Mouse (Mus musculus): Measurements from ENCODE around the gene Syt3.

Gene Syt3

DNA sequence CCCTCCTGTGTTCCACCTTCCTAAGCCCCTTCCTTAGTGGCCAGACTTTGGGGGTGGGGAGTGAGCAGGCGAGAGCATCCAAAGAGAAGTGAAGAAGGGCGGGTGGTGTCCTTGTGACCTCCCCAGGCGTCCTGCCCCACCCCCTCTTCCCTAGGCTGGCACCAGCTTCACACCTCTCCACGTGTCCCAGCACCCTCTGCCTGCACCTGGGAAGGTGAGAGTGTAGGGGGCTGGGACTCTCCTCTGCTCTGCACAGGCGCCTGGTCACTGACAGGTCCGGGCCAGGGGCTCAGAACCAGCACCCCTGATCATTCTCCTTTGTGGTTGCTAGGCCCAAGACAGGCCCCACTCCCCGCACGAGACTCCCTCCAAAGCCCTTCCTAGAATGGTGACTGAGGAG is 43.8 kb downstream of the Syt3 start:
- no peak for DNase-seq

DNA sequence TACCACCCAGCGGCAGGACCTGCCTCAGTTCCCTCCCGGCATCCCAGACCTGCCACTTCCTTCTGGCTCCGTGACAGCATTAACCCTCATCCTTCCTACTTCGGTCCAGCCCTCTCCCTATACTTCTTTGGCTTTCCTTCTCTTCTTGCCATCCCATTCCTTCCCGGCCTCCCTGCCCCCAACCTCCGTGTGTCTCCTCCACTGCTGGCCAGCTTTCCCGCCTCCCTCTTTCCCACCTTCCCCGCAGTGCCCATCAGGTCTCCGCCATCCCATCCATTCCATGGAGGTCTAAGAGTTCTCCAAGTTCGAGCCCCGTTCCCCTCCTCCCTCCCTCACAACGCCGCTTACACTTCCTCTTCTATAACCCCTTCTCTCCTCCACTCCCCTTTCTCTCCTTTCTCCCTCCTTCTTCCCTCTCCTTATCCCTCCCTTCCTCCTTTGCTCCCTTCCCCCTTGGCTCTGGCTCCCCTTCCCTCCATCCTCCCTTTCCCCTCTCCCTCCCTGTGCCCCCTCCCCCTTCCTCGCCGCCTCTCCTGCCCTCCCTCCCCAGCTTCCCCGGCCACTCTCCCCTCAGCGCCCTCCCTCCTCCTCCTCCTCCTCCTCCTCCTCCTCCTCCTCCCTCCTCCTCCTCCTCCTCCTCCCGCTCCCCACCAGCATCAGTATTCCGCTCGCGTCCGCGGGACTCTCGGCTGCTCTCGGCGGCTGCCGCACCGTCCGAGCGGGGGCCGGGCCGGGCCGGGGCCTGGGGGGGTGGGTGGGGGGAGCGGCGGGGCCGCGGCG is 44.5 kb downstream of the Syt3 start:
- DNase-seq = no peak

DNA sequence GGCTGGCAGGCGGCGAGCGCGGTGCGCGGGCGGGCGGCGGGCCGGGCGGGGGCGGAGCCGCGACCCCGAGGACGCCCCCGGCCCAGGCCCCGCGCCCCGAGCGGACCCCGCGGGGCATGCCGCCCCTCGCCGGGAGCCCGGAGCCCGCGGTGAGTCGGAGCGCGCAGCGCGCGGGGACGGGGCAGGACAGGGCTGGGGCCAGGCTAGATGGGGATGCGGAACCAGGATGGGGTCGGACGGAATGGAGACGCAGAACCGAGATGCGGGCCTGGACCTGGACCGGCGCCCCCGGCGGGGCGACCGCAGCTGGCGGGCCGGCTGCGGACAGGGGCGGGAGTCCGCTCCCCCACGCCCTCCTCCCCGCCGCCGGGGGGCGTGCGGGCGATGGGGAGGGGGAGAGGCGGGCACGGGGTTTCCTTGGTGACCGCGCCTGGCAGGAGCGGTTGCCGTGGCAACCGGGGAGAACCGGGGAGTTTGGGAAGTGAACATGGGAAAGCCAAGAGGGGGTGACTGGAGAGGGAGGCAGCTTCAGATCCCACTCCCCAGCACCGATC is 45.1 kb downstream of the Syt3 start, which contains the start of gene Lrrc4b:
Gene Lrrc4b (plus strand): TSS at position 51 of the 554 bp plus-strand sequence.
- DNase-seq = no peak

- no peak for DNase-seq
Observed at GRCm38 (mm10) chr7:44429534-44430488, 45.9 kb downstream of the Syt3 start.

DNA sequence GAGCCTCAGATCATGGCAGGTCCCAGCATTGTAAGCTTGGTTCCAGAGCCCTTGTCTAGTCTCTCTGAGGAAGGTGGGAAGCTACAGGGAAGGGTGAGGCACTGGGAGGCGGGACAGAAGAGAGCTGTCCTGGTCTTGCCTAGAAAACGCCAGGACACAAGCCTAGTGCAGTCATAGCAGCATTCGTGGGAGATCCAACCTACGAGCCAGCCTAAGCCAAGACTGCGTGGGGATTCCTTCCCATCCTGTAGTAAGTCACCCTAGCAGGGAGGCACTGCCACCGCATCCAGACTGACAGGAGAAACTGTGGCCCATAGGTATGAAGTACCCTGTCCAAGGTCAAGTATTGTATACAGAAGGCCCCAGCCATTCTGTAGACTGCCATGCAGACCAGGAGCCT is 48.6 kb downstream of the Syt3 start:
- DNase-seq = no peak

DNA sequence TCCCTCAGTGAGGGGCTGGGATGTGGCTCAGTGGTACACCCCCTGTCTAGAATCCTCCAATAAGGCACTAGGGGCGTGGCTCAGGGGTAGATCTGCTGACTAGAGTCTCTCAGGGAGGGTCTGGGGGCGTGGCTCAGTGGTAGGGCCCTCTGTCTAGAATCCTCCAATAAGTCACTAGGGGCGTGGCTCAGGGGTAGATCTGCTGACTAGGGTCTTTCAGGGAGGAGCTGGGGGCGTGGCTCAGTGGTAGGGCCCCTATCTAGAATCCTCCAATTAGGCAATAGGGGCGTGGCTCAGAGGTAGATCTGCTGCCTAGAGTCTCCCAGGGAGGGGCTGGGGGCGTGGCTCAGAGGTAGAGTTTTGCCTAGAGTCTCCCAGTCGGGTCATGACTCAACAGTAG is 49.5 kb downstream of the Syt3 start:
- DNase-seq = no peak

- DNase-seq = no peak
Observed at GRCm38 (mm10) chr7:44434089-44434488, 50.2 kb downstream of the Syt3 start.

DNA sequence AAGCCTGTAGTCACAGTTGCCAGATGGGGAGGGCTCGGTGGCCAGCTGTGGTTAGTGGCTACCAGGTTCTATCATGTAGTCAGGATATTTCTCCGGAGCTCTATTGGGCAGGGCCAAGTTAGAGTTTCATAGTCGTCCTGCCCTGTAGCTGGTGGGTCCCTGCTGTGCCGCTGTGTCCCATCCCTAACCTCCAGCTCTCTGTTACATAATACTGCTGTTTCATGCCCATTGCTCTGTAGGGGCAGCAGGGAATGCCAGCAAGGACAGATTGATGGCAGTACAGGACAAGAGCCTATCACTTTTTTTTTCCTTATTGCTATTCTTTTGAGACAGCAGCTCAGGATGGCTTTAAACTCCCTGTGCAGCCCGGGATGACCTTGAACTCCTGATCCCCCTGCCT is 51.9 kb downstream of the Syt3 start:
- DNase-seq = no peak

- no peak for DNase-seq
Observed at GRCm38 (mm10) chr7:44436267-44436666, 52.4 kb downstream of the Syt3 start.

DNA sequence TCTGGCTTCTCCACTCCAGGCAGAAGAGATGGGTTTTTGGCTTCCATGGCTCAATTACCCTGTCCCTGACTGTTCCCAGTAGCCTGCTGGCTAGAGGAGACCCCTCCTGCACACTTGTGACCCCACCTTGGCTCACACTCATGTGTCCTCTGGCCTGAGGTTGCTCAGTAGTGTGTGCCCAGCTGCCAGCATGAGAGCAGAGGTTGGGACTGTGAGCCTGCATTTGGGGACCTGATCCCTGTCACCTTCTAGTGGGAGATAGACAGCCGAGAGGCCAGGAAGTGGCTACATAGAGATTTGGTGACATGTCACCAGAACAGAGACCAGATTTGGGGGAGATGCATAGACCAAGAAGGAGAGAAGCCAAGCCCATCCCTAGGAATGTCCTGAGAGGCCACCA is 53.3 kb downstream of the Syt3 start:
- no peak for DNase-seq

DNA sequence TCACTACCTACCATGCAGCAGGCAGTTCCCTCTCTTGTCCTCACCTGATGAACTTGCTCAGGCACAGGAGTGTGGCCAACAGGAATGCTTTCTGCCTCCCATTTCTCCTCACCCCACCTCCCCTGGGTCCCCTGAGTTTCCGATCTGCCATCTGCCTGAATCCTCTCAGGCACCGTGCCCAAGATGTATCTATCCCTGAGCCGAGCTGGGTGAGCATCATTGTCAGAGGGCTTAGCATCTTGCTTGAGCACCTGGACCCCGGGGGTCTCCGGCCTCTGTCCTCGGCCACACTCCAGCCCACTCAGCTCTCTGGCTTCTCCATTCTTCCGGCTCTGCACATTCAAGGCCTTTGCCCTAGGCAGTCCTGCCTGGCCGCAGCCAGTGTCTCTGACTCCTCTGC is 54.0 kb downstream of the Syt3 start:
- no peak for DNase-seq

- DNase-seq = no peak
Observed at GRCm38 (mm10) chr7:44439696-44440095, 55.8 kb downstream of the Syt3 start.

DNA sequence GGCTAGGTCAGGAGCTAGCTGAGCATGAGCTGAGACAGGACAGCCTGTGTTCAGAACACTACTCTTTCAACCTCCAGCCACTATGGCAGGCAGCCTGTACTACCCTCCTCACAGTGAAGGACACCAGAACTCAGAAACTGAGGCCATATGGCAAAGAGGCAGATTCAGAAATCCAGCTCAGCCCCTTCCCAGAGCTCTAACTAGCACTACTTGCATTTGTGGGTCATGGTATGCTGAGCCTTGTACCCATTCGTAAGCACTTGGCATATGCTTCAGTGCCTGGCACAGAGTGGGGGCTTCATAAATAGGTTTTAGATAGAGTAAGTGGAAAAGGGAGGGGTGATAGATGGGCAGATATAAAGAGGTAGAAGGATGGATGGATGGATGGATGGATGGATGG is 56.6 kb downstream of the Syt3 start:
- DNase-seq = no peak

DNA sequence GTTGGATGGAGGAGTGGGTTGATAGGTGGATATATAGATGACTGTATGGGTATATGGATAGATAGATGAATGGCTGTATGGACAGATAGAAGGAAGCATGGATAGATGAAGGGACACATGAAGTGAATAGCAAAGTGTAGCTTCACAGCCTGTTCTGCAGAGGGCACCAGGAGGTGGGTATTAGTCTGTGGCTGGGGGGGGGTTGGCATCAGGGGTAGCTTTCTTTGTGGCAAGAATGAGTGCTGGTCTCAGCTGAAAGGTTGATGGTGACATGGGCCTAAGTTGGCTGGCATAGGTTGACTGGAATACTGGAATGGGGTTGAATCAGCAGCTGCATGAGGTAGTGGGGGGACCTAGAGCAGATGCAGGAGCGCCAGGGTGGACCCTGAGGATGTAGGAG is 57.3 kb downstream of the Syt3 start:
- DNase-seq = no peak

DNA sequence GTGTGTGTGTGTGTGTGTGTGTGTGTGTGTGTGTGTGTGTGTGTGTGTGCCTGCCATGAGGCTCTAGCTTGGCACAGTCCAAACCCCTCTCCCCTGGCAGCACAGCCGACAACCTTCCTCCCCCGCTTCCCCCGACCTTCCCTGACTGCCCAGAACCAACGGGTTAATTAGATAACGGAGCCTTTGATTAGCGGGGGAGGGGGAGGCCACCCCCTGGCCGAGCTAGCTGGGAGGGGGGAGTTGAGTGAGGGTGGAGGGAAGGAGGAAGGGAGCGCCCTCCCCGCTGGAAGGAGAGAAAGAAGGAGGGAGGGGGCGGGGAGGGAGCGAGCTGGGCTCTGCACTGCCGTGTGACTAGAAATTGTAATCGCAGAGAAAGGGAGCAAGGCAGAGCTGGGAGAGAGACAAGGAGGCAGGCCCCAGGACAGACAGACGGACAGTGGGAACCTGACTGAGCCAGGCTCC is 57.8 kb downstream of the Syt3 start:
- no peak for DNase-seq

- no peak for DNase-seq
Observed at GRCm38 (mm10) chr7:44442407-44442821, 58.5 kb downstream of the Syt3 start.

GRCm38 (mm10) chr7:44443268-44444173 is 59.6 kb downstream of the Syt3 start:
- DNase-seq = no peak

DNA sequence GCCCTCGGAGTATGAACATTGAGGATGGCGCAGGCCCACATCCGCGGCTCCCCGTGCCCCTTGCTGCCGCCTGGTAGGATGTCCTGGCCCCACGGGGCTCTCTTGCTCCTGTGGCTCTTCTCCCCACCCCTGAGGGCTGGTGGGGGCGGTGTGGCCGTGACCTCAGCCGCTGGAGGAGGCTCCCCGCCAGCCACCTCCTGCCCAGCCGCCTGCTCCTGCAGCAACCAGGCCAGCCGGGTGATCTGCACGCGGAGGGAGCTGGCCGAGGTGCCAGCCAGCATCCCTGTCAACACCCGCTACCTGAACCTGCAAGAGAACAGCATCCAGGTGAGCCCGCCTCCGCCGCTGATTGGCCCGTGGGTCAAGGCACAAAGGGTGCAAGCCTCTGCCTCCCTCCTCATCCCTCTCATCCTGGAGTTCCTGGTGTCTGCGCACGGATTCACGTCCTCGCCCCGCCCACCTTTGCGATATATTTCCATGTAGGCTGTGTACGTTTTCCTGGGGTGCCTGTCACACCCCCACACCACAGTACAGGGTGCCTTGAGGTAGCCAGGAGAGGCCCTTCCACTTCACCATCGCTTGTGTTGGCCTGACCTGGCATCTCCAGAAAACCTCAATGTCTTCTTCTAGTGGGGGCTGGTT is 61.1 kb downstream of the Syt3 start:
- no peak for DNase-seq

- DNase-seq = no peak
Observed at GRCm38 (mm10) chr7:44445528-44445923, 61.6 kb downstream of the Syt3 start.

DNA sequence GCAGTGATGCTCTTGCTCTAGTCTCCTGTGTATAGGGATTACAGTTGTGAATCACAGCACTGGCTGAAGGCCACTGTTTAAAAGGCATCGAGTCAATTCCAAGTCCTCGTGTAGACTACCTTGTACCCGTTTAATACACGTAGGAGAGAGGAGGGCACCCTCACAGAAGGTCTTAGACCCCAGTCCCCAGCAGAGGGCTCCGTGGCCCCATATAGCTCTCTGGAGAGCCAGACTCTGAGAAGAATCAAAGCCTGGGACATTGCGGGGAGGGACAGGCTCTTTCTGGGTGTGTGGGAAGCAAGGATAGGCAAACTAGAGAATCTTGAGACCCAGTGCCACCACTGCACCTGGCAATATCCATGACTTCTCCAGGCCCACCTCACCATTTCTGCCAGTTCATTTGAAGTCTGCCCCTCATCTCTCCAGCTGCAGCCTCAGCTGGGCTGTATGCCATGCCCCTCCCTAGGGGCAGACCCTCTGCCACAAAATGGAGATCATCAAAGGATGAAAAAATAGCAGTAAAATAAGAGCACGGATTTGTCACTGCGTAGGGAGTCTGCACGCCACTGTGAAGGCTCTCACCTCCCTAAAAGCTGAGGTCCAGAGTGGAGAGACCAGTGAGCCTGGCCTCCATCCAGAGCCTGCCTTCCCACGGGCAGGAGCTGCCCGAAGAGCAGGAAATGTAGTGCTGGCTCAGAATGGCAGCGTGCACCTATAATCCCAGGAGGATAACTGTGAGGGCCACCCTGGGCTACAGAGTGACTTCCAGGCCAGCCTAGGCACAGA is 62.4 kb downstream of the Syt3 start:
- no peak for DNase-seq

Data from lung, postnatal 36 days (tissue).